Mouse (Mus musculus) hindbrain, embryonic 11.5 days (tissue): ENCODE results near the gene Prkacb. TPM values are rescaled to one million over a fixed set of nuclear protein-coding genes. Genes with fewer than 3 reads are reported as not detected.
"Not testable (repeated sequence)": the region's sequence is repeated elsewhere in the genome, so short reads cannot be mapped to it uniquely, and the experiment has no call there.

Source experiments
- ATAC-seq: fragments of 200-750 bp; cut with Nextera tagmentation; 2 replicates; pipeline ENCODE4 v1.8.0; 2017; ENCODE audit warnings: mild to moderate bottlenecking, moderate TSS enrichment, moderate library complexity; ENCODE audit not compliant: low FRiP score
- DNase-seq: peaks from one replicate; pipeline ENCODE4 v3.0.0-alpha.2; 2015; ENCODE audit warnings: low spot score
- H3K27ac ChIP-seq: fragments of 300-500 bp; sonication (generic); 2 replicates; pipeline ENCODE4 v1.5.1; 2014; ENCODE audit warnings: mild to moderate bottlenecking, low read depth, low read length
- H3K27me3 ChIP-seq: fragments of 300-500 bp; sonication (generic); 2 replicates; pipeline ENCODE4 v1.6.1; 2014; ENCODE audit warnings: mild to moderate bottlenecking, low read length, moderate library complexity, mixed read lengths; ENCODE audit not compliant: control insufficient read depth, insufficient read depth
- H3K36me3 ChIP-seq: fragments of 300-500 bp; sonication (generic); 2 replicates; pipeline ENCODE4 v1.6.1; 2014; ENCODE audit warnings: mild to moderate bottlenecking, low read length, moderate library complexity, mixed read lengths; ENCODE audit not compliant: control insufficient read depth, insufficient read depth
- H3K4me1 ChIP-seq: fragments of 300-500 bp; sonication (generic); replicated peaks from 2 replicates; pipeline ENCODE4 v1.6.1; 2014; ENCODE audit warnings: low read length, mixed read lengths; ENCODE audit not compliant: control insufficient read depth, insufficient read depth
- H3K4me2 ChIP-seq: fragments of 300-500 bp; sonication (generic); replicated peaks from 2 replicates; pipeline ENCODE4 v1.6.1; 2014; ENCODE audit warnings: mild to moderate bottlenecking, low read depth, low read length
- H3K4me3 ChIP-seq: fragments of 300-500 bp; sonication (generic); 2 replicates; pipeline ENCODE4 v1.5.1; 2014; ENCODE audit warnings: low read depth, low read length
- H3K9ac ChIP-seq: fragments of 300-500 bp; sonication (generic); 2 replicates; pipeline ENCODE4 v1.6.1; 2014; ENCODE audit warnings: low read depth, low read length
- H3K9me3 ChIP-seq: fragments of 300-500 bp; sonication (generic); 2 replicates; pipeline ENCODE4 v1.6.1; 2016; ENCODE audit warnings: low read length; ENCODE audit not compliant: control insufficient read depth
- WGBS: fragments of 180-500 bp; shearing (Covaris S2); extraction: QIAGEN DNeasy Blood & Tissue Kit; methylation state at CpG from one replicate; pipeline ENCODE4 v1.1.7; 2014; 5-methylcytosine and 5-hydroxymethylcytosine counted together
- polyA plus RNA-seq: library from polyadenylated mRNA; unstranded; fragments of >200 nt; fragmentation: Nextera tagmentation; extraction: Ambion mirVana; gene quantifications from 2 replicates; pipeline ENCODE4 v1.2.1, GENCODE M21; 2014

Gene Prkacb
- polyA plus RNA-seq, 1 experiment from 2014 or later: 64.8 TPM

- no peaks in the 10 kb centered on the region for H3K27me3 ChIP-seq
- 89% methylated on average over 6 of the region's 6 CpGs for WGBS
- no peak overlapping the region for H3K4me2 ChIP-seq
- H3K36me3 ChIP-seq: no peaks in the 10 kb centered on the region
- no peak overlapping the region for H3K9ac ChIP-seq
- DNase-seq: no peak
- ATAC-seq: no peak
- no peaks in the 10 kb centered on the region for H3K4me1 ChIP-seq
- no peak overlapping the region for H3K4me3 ChIP-seq
- H3K9me3 ChIP-seq: no peaks in the 10 kb centered on the region
- no peak overlapping the region for H3K27ac ChIP-seq
These were observed 54.5 kb downstream of the Prkacb start for GRCm38 (mm10) chr3:146757970-146758960.

- H3K4me2 ChIP-seq: no peak overlapping the region
- H3K27ac ChIP-seq: no peak overlapping the region
- no peaks in the 10 kb centered on the region for H3K9me3 ChIP-seq
- H3K9ac ChIP-seq: no peak overlapping the region
- no peaks in the 10 kb centered on the region for H3K4me1 ChIP-seq
- H3K4me3 ChIP-seq: no peak overlapping the region
- H3K27me3 ChIP-seq: no peaks in the 10 kb centered on the region
- no peak for ATAC-seq
- 92% methylated on average over 2 of the region's 2 CpGs for WGBS
- no peaks in the 10 kb centered on the region for H3K36me3 ChIP-seq
- DNase-seq: no peak
These were observed 58.5 kb downstream of the Prkacb start for GRCm38 (mm10) chr3:146754270-146754669.

- Histone ChIP-seq H3K4me2 (no peak overlapping the region), H3K4me3 (no peak overlapping the region), H3K9ac (no peak overlapping the region), H3K27me3 (no peaks in the 10 kb centered on the region), H3K9me3 (no peaks in the 10 kb centered on the region), H3K36me3 (no peaks in the 10 kb centered on the region), H3K27ac (no peak overlapping the region), H3K4me1 (no peaks in the 10 kb centered on the region)
- no peak for DNase-seq
- 92% methylated on average over 4 of the region's 4 CpGs for WGBS
- ATAC-seq: no peak
These were observed 71.1 kb downstream of the Prkacb start for GRCm38 (mm10) chr3:146741564-146742202.

DNA sequence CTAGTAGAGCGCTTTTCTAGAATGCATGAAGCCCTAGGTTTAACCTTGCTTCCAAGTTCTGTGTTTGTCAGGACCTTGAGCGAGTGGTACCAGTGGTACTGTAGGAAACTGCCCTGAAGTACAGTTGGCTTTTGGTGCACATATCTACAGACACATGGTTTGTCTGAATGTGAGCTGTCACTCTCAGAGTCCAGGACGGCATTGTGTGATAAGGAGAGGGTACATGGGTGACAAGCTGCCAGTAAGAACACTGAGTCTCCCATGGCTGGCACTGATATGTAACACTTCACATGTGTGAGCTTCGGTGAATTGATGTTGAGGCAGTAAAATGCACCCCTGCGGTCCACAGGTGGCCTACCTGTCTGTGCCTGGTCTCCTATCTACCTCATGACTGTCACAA, 71.6 kb downstream of the Prkacb start:
- DNase-seq: no peak

GRCm38 (mm10) chr3:146736186-146736585, 76.6 kb downstream of the Prkacb start:
- ATAC-seq, H3K27ac ChIP-seq, H3K27me3 ChIP-seq, H3K4me2 ChIP-seq, H3K9me3 ChIP-seq, H3K9ac ChIP-seq, H3K4me3 ChIP-seq, H3K36me3 ChIP-seq, DNase-seq, H3K4me1 ChIP-seq: not testable (repeated sequence)
- WGBS: 89% methylated on average over 6 of the region's 6 CpGs

More for the DNA sequence above, 71.6 kb downstream of the Prkacb start:
- Histone ChIP-seq H3K4me3 (no peak overlapping the region), H3K36me3 (no peaks in the 10 kb centered on the region), H3K4me2 (no peak overlapping the region), H3K9ac (no peak overlapping the region), H3K27ac (no peak overlapping the region), H3K27me3 (no peaks in the 10 kb centered on the region), H3K9me3 (no peaks in the 10 kb centered on the region), H3K4me1 (no peaks in the 10 kb centered on the region)
- WGBS: 96% methylated on average over 5 of the region's 5 CpGs
- ATAC-seq: no peak

- 85% methylated on average over 3 of the region's 3 CpGs for WGBS
- Histone ChIP-seq H3K4me3 (no peak overlapping the region), H3K36me3 (no peaks in the 10 kb centered on the region), H3K9ac (no peak overlapping the region), H3K4me2 (no peak overlapping the region), H3K27ac (no peak overlapping the region), H3K27me3 (no peaks in the 10 kb centered on the region), H3K9me3 (no peaks in the 10 kb centered on the region), H3K4me1 (no peaks in the 10 kb centered on the region)
- ATAC-seq (no peak), DNase-seq (no peak)
These were observed 77.1 kb downstream of the Prkacb start for GRCm38 (mm10) chr3:146735657-146736056.

GRCm38 (mm10) chr3:146734907-146735629, 77.7 kb downstream of the Prkacb start:
- ATAC-seq (no peak), DNase-seq (no peak)
- no peak overlapping the region for H3K4me3 ChIP-seq
- 94% methylated on average over 9 of the region's 9 CpGs for WGBS
- H3K27ac ChIP-seq: no peak overlapping the region
- no peaks in the 10 kb centered on the region for H3K36me3 ChIP-seq
- no peaks in the 10 kb centered on the region for H3K4me1 ChIP-seq
- no peak overlapping the region for H3K4me2 ChIP-seq
- no peaks in the 10 kb centered on the region for H3K27me3 ChIP-seq
- no peaks in the 10 kb centered on the region for H3K9me3 ChIP-seq
- no peak overlapping the region for H3K9ac ChIP-seq

- DNase-seq: no peak
- Histone ChIP-seq H3K4me1 (no peaks in the 10 kb centered on the region), H3K27me3 (no peaks in the 10 kb centered on the region), H3K27ac (no peak overlapping the region), H3K9ac (no peak overlapping the region), H3K4me2 (no peak overlapping the region), H3K9me3 (no peaks in the 10 kb centered on the region), H3K36me3 (no peaks in the 10 kb centered on the region), H3K4me3 (no peak overlapping the region)
- no peak for ATAC-seq
- WGBS: 93% methylated on average over 11 of the region's 11 CpGs
These were observed 81.3 kb downstream of the Prkacb start for GRCm38 (mm10) chr3:146731499-146731898.
